Mouse (Mus musculus): Measurements from ENCODE around the gene Bcas1.

DNA sequence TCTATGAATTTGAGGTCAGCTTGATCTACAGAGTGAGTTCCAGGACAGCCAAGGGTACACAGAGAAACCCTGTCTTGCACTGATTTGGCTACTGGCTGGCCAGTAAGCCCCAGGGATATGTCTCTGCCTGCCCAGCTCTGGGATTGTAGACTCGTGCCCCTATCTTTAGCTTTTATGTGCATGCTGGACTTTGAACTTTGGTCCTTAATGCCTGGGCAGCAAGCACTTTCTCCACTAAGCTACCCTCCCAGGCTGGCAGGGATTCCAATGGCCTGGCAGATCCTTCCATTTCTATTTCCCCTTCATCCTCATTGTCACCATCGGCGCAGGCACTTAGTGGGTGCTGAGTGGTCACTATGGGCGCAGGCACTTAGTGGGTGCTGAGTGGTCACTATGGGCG is 92.5 kb downstream of the Bcas1 start:
- TF ChIP-seq ZMIZ1 (IDR thresholded peaks at IDR 0.05; ENCODE audit: low read depth, low read length) (no peak), CTCF (IDR thresholded peaks at IDR 0.05 in 2 of 3, conservative IDR thresholded peaks at IDR 0.05 in 1 of 3; ENCODE audit: control insufficient read depth in 1 of 3, insufficient read depth in 1 of 3, low read depth in 2 of 3, low read length in 3 of 3, poor library complexity in 1 of 3, severe bottlenecking in 1 of 3) (no peak), POLR2A (IDR thresholded peaks at IDR 0.05; ENCODE audit: control insufficient read depth in 1 of 2, insufficient read depth in 1 of 2, low read depth in 1 of 2, low read length in 2 of 2, poor library complexity in 1 of 2) (no peak), NELFE (IDR thresholded peaks at IDR 0.05; ENCODE audit: low read depth, low read length) (no peak), MAFK (IDR thresholded peaks at IDR 0.05; ENCODE audit: borderline replicate concordance, low read depth, low read length) (no peak), CHD2 (IDR thresholded peaks at IDR 0.05; ENCODE audit: low read length) (no peak), TBP (IDR thresholded peaks at IDR 0.05; ENCODE audit: low read depth, low read length) (no peak), NRF1 (IDR thresholded peaks at IDR 0.05; ENCODE audit: insufficient read depth, low read depth, low read length, poor library complexity, severe bottlenecking) (no peak), TAL1 (IDR thresholded peaks at IDR 0.05; ENCODE audit: low read length) (no peak), GATA1 (IDR thresholded peaks at IDR 0.05; ENCODE audit: low read depth, low read length) (no peak)

Data from MEL (cell line).